Mouse (Mus musculus): Measurements from ENCODE around the gene Tnfsfm13.

- no peak for TF ChIP-seq POLR2A (IDR thresholded peaks at IDR 0.05; ENCODE audit: insufficient read depth, low read depth, low read length)
- TF ChIP-seq CTCF (IDR thresholded peaks at IDR 0.05; ENCODE audit: insufficient read depth, low read depth, low read length) = no peak
Observed at GRCm38 (mm10) chr11:69695046-69695360, 895 bp downstream of the Tnfsfm13 start.
